ENCODE assay signal across 14 mouse cellular contexts in genomic region chr7:24852557-24853232, GRCm38 (mm10). TPM values are rescaled to one million over a fixed set of nuclear protein-coding genes. Genes with fewer than 3 reads are reported as not detected.
DNase-seq lines count a peak whose midpoint lies in the region; ATAC-seq lines count a peak whose summit lies in the region.
"Had no signal": no experiment of that assay in that cellular context is flagged by ENCODE, and none has a peak within 500 bp of the region (broad histone marks: within the 10 kb centered on the region; RNA-seq: fewer than 3 reads in every experiment).

No protein-coding gene starts in this region.

- peak; percentile 89 for ATAC-seq in heart, embryonic 12.5 days (ENCODE audit: insufficient number of reproducible peaks, low FRiP score)
- ATAC-seq in liver, embryonic 16.5 days (ENCODE audit: low read depth): peak; percentile 95
- ATAC-seq in forebrain, embryonic 15.5 days (replicated peaks): no peak

- no peak overlapping the region for H3K4me3 ChIP-seq in heart, embryonic 12.5 days
- H3K4me3 ChIP-seq in liver, embryonic 16.5 days (ENCODE audit: low read depth, low read length): peak overlapping the region; percentile 54
- no peak overlapping the region for H3K4me3 ChIP-seq in forebrain, embryonic 15.5 days
- H3K4me3 ChIP-seq: neural tube, embryonic 12.5 days had no signal

- H3K4me2 ChIP-seq in heart, embryonic 12.5 days: 0 out of 2 replicates have a peak overlapping the region, but pooled peaks have one; percentile 1
- H3K4me2 ChIP-seq in liver, embryonic 16.5 days (ENCODE audit: low read depth, low read length): peak overlapping the region; percentile 70
- no peak overlapping the region for H3K4me2 ChIP-seq in forebrain, embryonic 15.5 days (replicated peaks)
- H3K4me2 ChIP-seq: neural tube, embryonic 12.5 days had no signal

- no peak overlapping the region for H3K9ac ChIP-seq in heart, embryonic 12.5 days
- peak overlapping the region; percentile 72 for H3K9ac ChIP-seq in liver, embryonic 16.5 days (ENCODE audit: low read depth, low read length)
- no peak overlapping the region for H3K9ac ChIP-seq in forebrain, embryonic 15.5 days (replicated peaks)
- H3K9ac ChIP-seq: neural tube, embryonic 12.5 days had no signal

- WGBS in heart, embryonic 12.5 days: 58% methylated on average over 8 of the region's 8 CpGs
- WGBS in liver, embryonic 16.5 days (ENCODE audit: insufficient replicate concordance): 31% methylated on average over 8 of the region's 8 CpGs
- WGBS in forebrain, embryonic 15.5 days: 83% methylated on average over 8 of the region's 8 CpGs

- H3K36me3 ChIP-seq in heart, embryonic 12.5 days: no peaks in the 10 kb centered on the region
- no peaks in the 10 kb centered on the region for H3K36me3 ChIP-seq in liver, embryonic 16.5 days (ENCODE audit: control insufficient read depth, insufficient read depth)
- H3K36me3 ChIP-seq in forebrain, embryonic 15.5 days: no peaks in the 10 kb centered on the region
- H3K36me3 ChIP-seq: neural tube, embryonic 12.5 days had no signal

- H3K27ac ChIP-seq in heart, embryonic 12.5 days (ENCODE audit: poor library complexity, severe bottlenecking): peak overlapping the region; percentile 29
- peak overlapping the region; percentile 100 for H3K27ac ChIP-seq in liver, embryonic 16.5 days (ENCODE audit: low read length)
- no peak overlapping the region for H3K27ac ChIP-seq in forebrain, embryonic 15.5 days (replicated peaks)
- H3K27ac ChIP-seq: neural tube, embryonic 12.5 days had no signal

- no peak for DNase-seq in heart, adult 18-20 months
- peak; percentile 91 for DNase-seq in A20 (ENCODE audit: low read depth, low spot score)
- peak; percentile 88 for DNase-seq in c-Kit-negative CD71-positive TER-119-positive erythroid progenitor cells, embryonic 14.5 days (ENCODE audit: low read depth, low spot score)
- no peak for DNase-seq in right cerebral cortex, postnatal 4 days
- DNase-seq in urinary bladder, adult 18-20 months (ENCODE audit: low spot score in 2 of 2): no peak
- DNase-seq: cerebellum, adult 9-11 months; gastrocnemius, postnatal 25 days; kidney, postnatal 25 days; thymus, postnatal 25 days had no signal

- H3K9me3 ChIP-seq in heart, embryonic 12.5 days (replicated peaks): no peaks in the 10 kb centered on the region
- no peaks in the 10 kb centered on the region for H3K9me3 ChIP-seq in liver, embryonic 16.5 days (replicated peaks; ENCODE audit: control insufficient read depth, low read length)
- no peaks in the 10 kb centered on the region for H3K9me3 ChIP-seq in forebrain, embryonic 15.5 days
- H3K9me3 ChIP-seq: neural tube, embryonic 12.5 days had no signal

- H3K27me3 ChIP-seq in heart, embryonic 12.5 days (replicated peaks): no peaks in the 10 kb centered on the region
- no peaks in the 10 kb centered on the region for H3K27me3 ChIP-seq in liver, embryonic 16.5 days (ENCODE audit: control insufficient read depth, insufficient read depth, low read depth, low read length)
- no peaks in the 10 kb centered on the region for H3K27me3 ChIP-seq in forebrain, embryonic 15.5 days
- H3K27me3 ChIP-seq: neural tube, embryonic 12.5 days had no signal

- H3K4me1 ChIP-seq in heart, embryonic 12.5 days (replicated peaks): 0 out of 2 replicates have a peak, but pooled peaks cover 8% of the 10 kb centered on the region
- peaks cover 59% of the 10 kb centered on the region for H3K4me1 ChIP-seq in liver, embryonic 16.5 days (ENCODE audit: control insufficient read depth, low read depth, low read length)
- H3K4me1 ChIP-seq in forebrain, embryonic 15.5 days: no peaks in the 10 kb centered on the region
- H3K4me1 ChIP-seq: neural tube, embryonic 12.5 days had no signal

RNA-seq across cellular contexts. Expression of gene Gm9844, which starts 9.3 kb away (rescaled TPM):
- 12.6 and 13.6 TPM in 2 replicates for polyA plus RNA-seq in heart, embryonic 12.5 days (2016; fragmentation: Nextera tagmentation; extraction: Ambion mirVana)
- total RNA-seq in heart, adult 18-20 months (2021): not detected
- polyA plus RNA-seq in liver, embryonic 16.5 days (2015; fragmentation: Nextera tagmentation; extraction: Ambion mirVana): 1.2 and 1.4 TPM in 2 replicates
- polyA plus RNA-seq in forebrain, embryonic 15.5 days (2015; fragmentation: Nextera tagmentation; extraction: Ambion mirVana): 27.2 and 27.9 TPM in 2 replicates
- total RNA-seq: gastrocnemius, postnatal 25 days had no signal

RNA-seq across cellular contexts. Expression of gene Lypd4, which starts 17.0 kb away (rescaled TPM):
- not detected in 2 replicates for polyA plus RNA-seq in heart, embryonic 12.5 days (2016; fragmentation: Nextera tagmentation; extraction: Ambion mirVana)
- not detected for total RNA-seq in heart, adult 18-20 months (2021)
- not detected in 2 replicates for polyA plus RNA-seq in liver, embryonic 16.5 days (2015; fragmentation: Nextera tagmentation; extraction: Ambion mirVana)
- not detected in 2 replicates for polyA plus RNA-seq in forebrain, embryonic 15.5 days (2015; fragmentation: Nextera tagmentation; extraction: Ambion mirVana)
- total RNA-seq: gastrocnemius, postnatal 25 days had no signal
- polyA plus RNA-seq: limb, embryonic 14.5 days; neural tube, embryonic 12.5 days had no signal

RNA-seq across cellular contexts. Expression of gene Dmrtc2, which starts 17.2 kb away (rescaled TPM):
- polyA plus RNA-seq in heart, embryonic 12.5 days (2016; fragmentation: Nextera tagmentation; extraction: Ambion mirVana): not detected in 2 replicates
- total RNA-seq in heart, adult 18-20 months (2021): not detected
- polyA plus RNA-seq in liver, embryonic 16.5 days (2015; fragmentation: Nextera tagmentation; extraction: Ambion mirVana): not detected in 2 replicates
- polyA plus RNA-seq in forebrain, embryonic 15.5 days (2015; fragmentation: Nextera tagmentation; extraction: Ambion mirVana): not detected in 2 replicates
- total RNA-seq: gastrocnemius, postnatal 25 days had no signal
- polyA plus RNA-seq: neural tube, embryonic 12.5 days had no signal

RNA-seq across cellular contexts. Expression of gene Rps19, which starts 31.5 kb away (rescaled TPM):
- 1,145 and 1,216 TPM in 2 replicates for polyA plus RNA-seq in heart, embryonic 12.5 days (2016; fragmentation: Nextera tagmentation; extraction: Ambion mirVana)
- total RNA-seq in heart, adult 18-20 months (2021): 100 to 1,000 TPM; 548 to 623 TPM
- polyA plus RNA-seq in liver, embryonic 16.5 days (2015; fragmentation: Nextera tagmentation; extraction: Ambion mirVana): 1,002 and 1,147 TPM in 2 replicates
- 1,460 and 1,591 TPM in 2 replicates for polyA plus RNA-seq in forebrain, embryonic 15.5 days (2015; fragmentation: Nextera tagmentation; extraction: Ambion mirVana)

RNA-seq across cellular contexts. Expression of gene Cd79a, which starts 44.5 kb away (rescaled TPM):
- polyA plus RNA-seq in heart, embryonic 12.5 days (2016; fragmentation: Nextera tagmentation; extraction: Ambion mirVana): 0.15 TPM in 1 of 2 replicates, not detected in the other
- total RNA-seq in heart, adult 18-20 months (2021): 10 to 100 TPM in 1 of 2 experiments, 1 to 10 TPM in 1; 1.3 to 12.7 TPM
- polyA plus RNA-seq in liver, embryonic 16.5 days (2015; fragmentation: Nextera tagmentation; extraction: Ambion mirVana): 10.5 and 13.9 TPM in 2 replicates
- 0.20 and 0.34 TPM in 2 replicates for polyA plus RNA-seq in forebrain, embryonic 15.5 days (2015; fragmentation: Nextera tagmentation; extraction: Ambion mirVana)

Comparison
In these comparisons a context has a peak if more than half of its experiments do, and no peak if none do; other contexts are left out.
1. DNase-seq: peak in A20 (single experiment) and c-Kit-negative CD71-positive TER-119-positive erythroid progenitor cells, embryonic 14.5 days (single experiment); none in heart, adult 18-20 months (0 of 2), right cerebral cortex, postnatal 4 days (single experiment) and urinary bladder, adult 18-20 months (0 of 2).